Mouse (Mus musculus) lung, adult 10 weeks (tissue): ENCODE measurements around the gene Top2b. TPM values are rescaled to one million over a fixed set of nuclear protein-coding genes. Genes with fewer than 3 reads are reported as not detected.

Experiments used
- polyA plus RNA-seq: library from polyadenylated mRNA; stranded (reverse); fragments of 350-450 nt; fragmentation: Illumina TruSeq; extraction: RNeasy Lipid Tissue Mini Kit (QIAGEN cat#74804); gene quantifications from one replicate; pipeline ENCODE4 v1.2.3, GENCODE M21; 2014; ENCODE audit warnings: low read depth, low replicate concordance; ENCODE audit not compliant: insufficient read depth

The Top2b gene
- 30.8 TPM for polyA plus RNA-seq

GRCm38 (mm10) chr14:16364878-16365337 is at the start of gene Top2b:
Gene Top2b, plus strand, starts transcription at chr14:16365179.

Other genes with a start within 250 kb of the Top2b start
- 25.5 TPM for gene Ngly1, start 115.9 kb upstream of the Top2b start, polyA plus RNA-seq
- gene Oxsm, start 115.4 kb upstream of the Top2b start, polyA plus RNA-seq = 5.0 TPM